Mouse (Mus musculus) mouse trophoblast stem cell (cell line): ENCODE results near the gene Gm20388.

ENCODE experiments used
- in situ Hi-C, 2 experiments: fragments of 300-500 bp; cut with MseI, MboI; formaldehyde crosslinking; loops; 2 replicates in 1 of 2; 3 replicates in 1 of 2; pipeline ENCODE4 v1.15.1; 2025

Gm20388 gene

DNA sequence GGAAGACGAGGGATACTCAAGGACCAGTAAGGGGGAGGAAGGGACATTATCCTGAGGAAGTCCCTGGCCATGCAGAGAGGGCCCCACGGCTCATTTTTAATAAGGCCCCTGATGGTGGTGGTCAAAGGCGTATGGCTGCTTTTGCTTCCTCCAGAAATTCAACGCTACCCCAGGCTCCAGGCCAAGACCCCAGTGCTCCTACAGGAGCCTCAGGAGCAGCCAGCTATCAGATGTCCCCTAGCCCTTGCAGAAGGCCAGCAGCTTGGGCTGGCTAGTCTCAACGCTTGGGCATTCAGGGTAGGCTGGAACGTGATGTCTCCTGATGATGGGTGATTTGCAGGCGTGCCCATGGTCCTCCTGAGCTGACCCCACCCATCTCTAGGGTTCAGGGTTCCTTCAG is 521.8 kb downstream of the Gm20388 start:
- in situ Hi-C loops, result no loop called here

DNA sequence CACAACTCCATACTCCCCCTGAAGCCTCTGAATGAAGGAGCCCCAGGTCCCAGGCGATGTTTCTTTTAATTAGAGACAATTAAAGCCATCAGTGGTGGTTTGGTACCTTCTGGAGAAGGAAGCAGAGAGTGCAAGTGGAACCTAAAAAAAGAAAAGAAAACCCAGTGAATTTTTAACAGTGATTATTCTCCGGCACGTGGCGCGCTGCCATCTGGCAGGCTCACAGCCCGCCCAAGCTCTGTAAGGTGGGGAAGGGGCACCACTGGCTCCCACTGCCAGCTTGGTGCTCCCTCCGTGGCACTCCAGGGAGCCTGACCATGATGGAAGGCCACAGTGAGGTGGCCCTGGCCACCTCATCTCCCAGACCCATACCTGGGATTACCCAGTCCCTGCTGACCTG is 522.5 kb downstream of the Gm20388 start:
- in situ Hi-C loops, result no loop called here

DNA sequence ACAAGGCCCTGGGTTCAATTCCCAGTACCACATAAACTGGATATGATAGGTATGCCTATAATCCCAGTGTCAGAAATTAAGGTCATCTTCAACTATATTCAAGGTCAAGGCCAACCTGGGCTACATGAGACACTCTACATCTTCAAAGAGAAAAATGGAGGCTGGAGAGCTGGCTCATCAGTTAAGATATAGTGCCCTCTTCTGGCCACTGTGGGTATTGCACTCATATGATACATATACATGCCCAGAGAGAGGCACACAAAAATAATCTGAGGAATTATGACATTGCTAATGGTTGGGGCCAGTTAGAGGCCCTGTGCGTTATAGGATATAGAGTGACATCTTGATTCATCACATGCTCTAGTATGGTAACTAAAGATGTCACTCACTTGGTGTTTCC is 523.1 kb downstream of the Gm20388 start:
- in situ Hi-C loops, result no loop called here

DNA sequence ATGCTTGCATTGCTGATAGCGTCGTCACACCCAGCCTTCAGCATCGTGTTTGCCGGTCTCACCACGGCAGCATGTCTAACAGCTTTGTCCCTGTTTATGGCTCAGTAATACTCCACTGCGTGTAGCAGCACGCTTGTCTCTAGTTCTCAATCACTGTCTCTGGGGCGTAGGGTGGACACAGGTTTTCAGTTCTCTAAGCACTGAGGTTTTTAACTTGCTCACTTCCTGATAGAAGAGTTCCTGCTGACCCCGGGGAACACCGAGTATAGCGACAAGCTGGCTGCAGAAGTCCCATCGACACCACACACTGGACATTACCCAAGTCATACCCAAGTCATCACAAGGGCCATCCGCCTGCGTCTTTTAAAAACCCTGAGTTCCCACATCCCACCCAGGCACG is 525.1 kb downstream of the Gm20388 start:
- in situ Hi-C loops, result no loop called here

DNA sequence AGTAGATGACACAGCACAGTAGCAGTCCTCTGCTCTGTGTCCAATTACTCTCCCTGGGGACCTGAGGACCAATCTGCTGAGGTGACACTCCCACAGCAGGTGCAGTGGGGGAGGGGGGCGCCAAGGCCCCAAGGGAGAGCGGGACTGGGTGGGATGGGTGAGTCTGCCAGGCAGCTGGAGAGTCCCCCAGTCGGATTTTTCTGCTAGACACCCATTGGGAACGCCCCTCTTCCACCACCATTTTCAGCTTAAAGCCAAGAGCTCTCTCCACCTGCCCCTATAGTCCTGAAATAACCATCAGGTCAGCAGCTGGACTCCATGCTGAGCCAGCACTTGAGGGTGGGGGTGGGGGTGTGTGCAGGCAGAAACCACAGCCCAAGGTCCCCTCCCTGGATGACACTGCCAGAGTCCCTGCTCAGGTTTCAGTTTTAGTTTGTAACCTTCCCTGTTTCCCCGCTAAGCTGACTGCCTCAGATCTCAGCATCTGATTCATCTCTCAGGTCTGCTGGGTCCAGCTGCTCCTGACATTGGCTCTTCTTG is 525.9 kb downstream of the Gm20388 start:
- in situ Hi-C loops, result no loop called here

DNA sequence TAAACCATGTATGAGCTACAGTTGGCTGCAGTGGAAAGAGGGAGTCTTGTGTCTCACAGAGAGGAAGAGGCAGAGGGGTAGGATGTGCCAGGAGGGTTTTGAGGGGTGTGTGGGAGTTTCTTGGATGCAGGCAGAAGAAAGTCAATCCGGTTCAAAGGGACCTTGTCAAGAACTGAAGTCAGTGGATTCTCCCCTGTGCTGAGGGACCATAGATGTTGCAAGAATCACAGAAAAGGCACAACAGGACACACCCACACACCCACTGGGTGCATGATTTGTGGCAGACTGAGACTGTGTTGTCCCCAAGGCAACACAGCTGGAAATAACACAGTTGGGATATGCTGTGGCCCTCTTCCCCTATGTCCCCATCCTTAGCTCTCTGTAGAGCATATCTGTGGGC is 526.6 kb downstream of the Gm20388 start:
- in situ Hi-C loops, result no loop called here

DNA sequence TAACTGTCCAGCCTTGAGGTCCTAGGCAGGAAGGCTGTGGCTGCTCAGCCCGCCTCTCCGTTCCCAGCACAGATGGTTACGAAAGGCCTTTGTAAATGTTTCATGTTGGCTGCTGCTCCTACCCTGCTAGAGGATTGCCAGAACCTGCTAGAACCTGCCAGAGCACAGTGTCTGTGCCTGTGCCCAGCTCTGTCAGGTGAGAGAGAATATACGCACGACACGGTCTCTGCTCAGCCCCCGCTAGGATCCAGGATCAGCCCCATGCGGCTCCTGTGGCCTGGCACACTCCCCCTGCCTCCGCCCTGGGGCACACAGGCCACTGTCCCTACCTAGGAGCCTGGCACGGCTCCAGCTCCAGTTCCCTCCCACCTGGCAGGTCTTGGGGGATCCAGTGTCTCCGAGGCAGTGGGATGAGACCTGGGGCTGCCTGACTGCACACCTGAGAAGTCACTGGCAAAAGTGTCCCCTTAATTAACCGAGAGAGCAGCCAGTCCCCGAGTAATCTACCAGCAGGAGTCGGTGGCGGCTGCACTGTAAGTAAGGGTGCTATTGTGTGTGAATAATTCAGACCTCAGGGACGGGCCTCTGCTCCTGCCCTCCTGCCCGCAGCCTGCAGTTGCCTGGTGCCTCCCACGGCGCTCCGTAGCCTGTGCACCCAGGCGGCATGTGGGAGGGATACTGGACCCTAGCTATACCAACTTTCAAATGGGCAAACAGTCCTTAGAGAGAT is 527.2 kb downstream of the Gm20388 start:
- in situ Hi-C loops, result no loop called here

DNA sequence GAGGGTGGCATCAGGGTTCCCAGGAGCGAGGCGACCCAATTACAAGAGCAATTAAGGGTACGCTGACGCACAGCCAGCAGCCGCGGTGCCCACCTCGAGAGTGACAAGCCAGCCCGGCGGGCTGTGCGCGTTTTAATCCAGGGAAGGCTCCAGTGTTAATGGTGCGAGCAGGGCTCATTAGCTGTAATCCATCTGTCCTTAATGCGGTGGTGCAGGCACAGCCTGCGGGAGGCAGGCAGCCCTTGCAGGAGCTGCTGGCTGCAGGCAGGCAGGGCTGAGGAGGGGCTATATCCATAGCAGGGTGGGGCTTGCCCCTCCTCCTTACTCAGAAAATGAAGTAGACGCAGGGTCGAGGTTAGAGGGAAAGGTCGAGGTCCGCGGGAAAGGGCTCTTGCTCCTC is 528.7 kb downstream of the Gm20388 start:
- in situ Hi-C loops, result no loop called here

DNA sequence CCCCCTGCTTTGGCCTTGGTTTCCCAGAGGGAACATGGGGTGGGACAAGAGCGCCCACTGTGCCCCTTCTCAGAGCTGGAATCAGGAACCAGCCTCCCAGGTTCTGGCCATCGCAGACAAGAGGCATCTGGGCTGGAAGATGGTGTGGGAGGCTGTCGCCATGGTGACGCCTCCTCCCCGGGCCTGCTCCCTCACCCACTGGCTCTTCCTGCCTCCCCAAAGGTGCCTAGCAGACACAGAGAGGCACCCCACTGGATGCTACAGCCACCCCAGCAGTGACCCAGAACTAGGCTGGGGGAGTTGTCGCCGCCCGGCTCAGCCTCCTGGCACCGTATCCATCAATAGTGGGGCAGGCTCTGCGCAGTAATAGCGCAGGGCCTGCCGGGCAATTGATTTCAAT is 530.1 kb downstream of the Gm20388 start:
- in situ Hi-C loops, result no loop called here

DNA sequence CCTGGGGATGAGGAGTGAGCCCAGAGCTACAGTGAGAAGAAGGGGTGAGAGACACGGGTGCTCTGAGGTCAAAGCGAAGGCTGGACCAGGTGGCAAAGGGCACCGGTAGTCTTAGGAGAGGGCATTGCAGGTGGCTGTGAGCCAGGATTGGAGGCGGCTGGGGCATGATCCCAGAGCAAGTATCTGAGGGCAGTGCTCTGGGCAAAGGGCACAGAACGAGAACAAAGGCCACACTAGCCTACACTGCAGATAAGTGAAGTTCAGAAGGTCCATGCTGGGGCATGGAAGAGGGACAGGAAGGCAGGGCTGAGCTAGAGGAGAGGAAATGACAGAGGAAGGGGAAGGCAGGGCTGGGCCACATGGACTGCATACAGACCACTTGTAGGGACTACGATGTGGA is 531.0 kb downstream of the Gm20388 start:
- in situ Hi-C loops, result no loop called here

DNA sequence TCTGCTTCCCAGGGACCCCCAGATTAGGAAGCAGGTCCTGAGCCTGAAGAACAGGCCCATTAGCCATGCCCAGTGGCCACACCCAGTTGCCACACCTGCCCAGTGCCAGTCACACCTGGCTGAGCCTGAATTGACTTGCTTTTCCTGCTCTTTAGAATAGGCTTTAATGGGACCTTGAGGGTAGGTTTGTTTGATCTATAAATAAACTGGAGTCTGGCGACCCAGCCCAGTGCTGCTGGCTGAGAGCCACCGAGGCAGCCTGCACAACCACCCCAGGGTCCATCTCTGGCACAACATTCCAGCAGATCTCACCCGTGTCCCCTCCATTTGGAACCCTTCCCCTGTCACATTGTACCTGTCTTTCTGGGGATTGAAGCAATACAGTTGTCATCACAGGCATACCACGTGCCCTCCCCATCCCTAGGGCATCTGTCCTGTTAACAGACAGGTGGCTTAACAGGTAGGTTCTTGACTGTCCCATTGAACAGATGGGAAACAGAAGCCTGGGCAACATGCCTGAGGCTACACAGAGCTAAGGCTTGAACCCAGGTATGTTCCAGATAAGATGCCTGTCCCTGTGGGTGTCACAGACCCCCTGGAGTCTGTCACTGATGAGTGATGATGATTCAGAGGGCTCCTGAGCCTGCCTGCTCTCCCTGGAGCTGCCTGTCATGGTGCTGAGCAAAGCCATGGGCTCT is 531.8 kb downstream of the Gm20388 start:
- in situ Hi-C loops, result no loop called here

DNA sequence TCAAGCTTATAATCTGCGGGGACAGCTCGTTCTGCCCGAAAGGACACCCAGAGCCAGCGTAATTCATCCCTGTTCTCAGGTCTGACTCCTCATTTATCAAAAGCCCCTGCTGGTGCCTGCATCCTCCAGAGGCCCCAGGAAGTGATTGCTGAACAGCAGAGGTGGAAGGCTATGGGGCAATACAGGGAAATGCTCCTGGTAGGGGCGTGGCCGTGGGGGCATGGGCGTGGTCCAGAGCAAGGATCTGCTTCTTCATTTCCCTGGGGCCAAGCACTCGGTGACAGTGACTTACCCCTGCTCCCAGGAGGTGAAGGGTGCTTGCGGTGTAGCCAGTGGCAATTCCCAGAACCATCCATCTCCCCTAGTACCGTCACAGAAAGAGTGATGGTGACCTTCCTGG is 534.6 kb downstream of the Gm20388 start:
- in situ Hi-C loops, result no loop called here

DNA sequence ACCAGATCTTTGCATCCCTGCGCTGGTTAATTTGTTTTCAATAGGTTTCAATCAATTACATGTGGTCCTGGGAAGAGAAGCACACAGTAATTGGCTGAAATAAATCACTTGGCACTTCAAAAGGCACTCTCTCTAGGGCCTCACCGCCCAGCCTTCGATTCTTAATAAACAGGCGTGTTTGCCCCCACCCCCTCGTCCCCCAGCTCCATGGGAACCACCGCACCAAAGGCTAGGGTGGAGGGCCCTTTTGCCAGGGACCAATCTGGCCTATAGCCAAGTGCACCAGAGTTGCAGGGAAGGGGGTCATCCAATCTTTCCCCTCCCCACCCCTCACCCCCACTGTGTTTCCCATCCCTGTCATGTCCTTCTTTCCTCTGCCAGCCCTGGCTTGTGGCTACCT is 537.5 kb downstream of the Gm20388 start:
- in situ Hi-C loops, result no loop called here

DNA sequence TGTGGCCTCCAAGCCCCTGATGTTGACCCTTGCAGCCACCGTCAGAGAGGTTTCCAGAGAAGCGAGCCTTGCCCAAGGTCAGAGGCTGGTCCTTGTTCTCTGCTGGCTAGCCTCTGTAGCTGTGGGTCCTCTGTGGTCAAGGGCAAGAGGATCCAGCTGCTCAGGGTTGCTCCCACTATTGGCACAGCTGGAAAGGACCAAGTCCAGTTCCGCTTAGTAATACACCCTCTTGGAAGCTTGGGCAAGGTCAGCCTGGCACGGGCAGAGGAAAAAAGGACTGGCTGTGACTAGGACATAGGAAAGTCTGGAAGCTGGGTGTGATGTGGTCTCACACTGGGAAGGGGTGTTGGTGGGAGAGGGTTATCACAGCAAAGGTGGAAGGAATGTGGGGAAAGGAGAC is 538.5 kb downstream of the Gm20388 start:
- in situ Hi-C loops, result no loop called here

DNA sequence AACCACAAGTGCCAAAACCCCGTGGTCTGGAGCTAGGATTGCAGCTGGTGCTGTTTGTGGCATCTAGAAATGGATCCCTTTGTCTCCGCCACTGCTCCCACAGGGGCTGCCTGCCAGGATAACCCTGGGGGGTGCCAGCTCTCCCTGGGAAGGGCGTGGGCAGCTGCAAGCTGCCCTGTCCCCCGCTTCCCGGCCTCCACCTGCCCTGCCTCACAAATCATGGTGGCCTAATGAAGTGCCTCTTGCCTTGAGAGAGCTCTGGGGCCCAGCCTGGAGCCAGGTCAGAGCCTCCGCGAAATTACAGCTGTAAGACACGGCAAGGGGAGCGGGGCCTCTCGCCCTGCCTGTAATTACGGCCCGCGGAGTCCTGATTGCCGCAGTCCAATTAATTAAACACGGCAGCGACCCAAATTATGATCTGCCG is 539.0 kb downstream of the Gm20388 start:
- in situ Hi-C loops, result no loop called here

DNA sequence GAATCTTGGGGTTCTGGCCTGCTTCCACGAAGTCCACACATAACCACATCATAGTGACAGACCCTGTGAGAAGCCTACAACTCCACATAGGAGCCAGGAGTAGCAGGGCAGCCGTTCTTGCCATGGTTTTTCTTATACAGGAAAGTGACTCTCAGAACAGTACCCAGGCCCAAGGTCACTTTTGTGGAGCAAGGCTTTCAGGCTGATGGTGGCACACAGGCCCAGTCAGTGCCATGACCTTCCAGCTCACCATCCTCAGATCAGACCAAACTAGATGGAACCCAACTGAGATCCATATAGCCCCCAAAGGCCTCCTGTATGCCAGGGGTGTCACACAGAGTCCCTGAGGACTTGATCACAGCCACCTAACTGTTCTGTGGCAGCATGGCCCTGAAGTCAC is 541.5 kb downstream of the Gm20388 start:
- in situ Hi-C loops, result no loop called here

DNA sequence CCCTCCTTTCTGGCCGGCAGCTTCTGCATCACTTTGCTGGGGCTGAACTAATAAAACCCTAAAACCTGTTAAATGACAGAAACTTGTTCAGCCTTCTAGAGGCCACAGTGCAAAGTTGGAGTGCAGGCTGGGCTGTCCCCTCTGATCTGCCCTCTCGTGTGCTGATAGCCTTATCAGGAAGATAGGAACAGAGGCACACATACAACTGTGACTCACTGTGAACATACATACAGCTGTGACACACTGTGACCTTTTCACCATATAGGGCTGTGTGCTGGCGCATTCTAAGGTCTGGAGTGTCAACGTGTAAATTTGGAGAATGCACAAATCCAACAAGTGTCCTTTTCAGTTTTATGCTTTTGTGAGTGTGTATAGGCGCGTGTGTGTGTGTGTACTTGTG is 543.8 kb downstream of the Gm20388 start:
- in situ Hi-C loops, result no loop called here

DNA sequence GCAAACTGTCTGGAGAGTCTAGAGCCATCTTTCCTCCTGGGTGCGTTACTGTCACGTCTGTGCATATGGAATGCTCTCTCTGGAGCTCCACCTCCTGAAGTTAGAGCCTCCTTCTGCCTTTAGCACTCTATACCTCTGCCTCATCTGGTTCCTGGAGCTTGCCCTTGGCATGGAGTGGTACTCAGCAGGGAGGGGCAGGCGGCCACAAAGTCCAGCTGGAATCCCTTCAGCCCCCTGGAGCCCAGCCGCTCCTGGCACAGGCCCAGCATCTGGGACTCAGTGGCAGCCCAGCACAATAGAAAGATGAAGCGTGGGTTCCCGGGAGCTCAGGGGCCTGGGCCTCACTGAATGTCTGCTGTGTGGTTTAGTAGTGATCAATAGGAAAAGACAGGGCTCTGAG is 549.7 kb downstream of the Gm20388 start:
- in situ Hi-C loops, result no loop called here

DNA sequence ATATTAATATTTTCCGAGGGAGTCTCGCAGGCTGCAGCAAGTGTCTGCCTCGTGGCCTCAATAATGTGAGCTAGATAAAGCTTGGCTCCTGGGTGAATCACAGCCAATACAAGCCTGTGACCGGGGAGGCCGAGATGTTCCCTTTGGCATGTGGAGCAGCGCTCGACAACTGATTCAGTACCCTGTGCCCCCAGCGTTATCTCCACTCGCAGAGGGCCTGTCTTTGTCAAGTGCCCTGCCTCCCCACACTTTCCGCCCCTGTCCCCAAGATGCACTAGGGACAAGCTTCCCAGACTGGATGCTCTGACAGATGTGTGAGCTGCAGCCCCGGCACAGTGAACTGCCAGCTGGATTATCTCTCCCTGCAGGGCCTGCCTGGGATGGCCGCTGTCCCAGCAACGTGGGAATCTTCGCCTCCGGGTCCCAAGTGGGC is 551.5 kb downstream of the Gm20388 start:
- in situ Hi-C loops, result no loop called here

DNA sequence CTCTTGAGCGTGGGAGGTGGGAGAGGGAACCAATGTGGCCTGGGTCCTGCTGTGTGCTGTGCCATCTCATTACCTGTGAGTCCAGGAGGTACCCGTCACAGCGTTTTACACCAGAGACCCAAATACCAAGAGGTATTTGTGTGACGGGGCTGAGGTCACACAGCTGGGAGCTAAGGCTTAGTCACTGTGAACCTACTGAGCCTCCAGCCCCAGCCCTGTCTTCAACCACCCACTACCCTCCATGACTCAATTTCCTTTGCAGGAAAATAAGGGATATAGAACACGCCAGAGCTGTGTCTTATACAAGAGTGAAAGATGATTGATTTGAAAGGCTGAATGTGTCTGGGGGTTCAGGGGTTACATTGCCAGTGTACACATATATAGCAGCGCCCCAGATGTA is 552.0 kb downstream of the Gm20388 start:
- in situ Hi-C loops, result no loop called here

DNA sequence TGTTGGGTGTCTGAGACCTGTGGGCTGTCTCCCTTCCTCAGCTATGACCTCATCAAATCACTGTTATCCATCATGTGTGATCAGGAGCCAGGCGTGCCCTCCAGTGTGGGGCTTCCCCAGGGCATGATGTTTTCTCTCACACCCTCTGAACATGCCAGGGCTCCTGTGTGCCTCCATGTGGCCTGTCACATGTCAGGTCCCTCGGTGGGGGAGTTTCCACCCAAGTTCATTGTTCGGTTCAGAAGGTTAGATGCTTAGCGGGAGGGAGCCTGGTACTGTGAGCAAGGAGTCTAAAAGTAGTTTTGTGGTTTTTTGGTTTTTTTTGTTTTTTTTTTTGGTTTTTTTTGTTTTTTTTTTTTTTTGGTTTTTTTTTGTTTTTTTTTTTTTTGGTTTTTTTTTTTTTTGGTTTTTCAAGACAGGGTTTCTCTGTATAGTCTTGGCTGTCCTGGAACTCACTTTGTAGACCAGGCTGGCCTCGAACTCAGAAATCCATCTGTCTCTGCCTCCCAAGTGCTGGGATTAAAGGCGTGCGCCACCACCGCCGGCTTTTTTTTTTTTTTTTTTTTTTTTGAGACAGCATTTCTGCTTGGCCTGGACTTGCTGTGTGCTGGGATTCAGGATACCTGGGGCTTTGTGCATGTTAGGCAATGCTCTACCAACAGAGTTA is 553.4 kb downstream of the Gm20388 start:
- in situ Hi-C loops, result no loop called here

DNA sequence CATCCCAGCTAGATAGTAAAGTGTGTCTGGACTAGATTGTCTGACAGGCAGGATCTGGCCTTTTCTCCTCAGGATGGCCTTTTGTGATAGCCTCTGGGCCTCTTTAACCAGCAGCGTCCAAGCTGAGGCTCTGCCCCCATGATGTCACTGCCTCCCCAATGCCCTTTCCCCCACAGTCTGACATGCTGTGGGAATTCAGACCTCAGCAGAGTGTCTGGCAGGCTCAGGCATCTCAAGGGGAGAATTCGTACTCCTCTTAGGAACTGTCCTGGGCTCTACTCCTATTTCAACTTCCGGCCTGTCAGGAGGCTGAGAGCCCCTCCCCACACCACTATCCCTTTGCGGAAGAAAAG is 553.9 kb downstream of the Gm20388 start:
- in situ Hi-C loops, result no loop called here

DNA sequence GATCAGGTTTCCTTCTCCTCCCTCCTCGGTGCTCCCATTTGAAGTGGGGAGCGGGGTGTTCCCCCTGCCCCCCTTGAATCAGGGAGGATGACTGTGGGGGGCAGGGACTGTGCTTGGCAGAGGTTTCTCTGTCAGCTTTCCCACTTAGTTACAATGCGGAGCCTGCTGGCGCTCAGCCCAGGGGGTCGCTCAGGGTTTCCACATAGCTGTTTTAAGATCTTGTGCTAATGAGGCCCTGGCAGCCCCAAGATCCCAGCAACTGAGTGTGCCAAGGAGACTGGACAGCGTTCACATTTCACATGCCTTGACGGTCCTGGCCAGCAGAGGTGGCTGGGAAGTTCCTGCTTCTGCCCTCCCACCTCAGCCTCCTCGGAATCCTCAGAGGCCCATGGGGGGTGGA is 555.1 kb downstream of the Gm20388 start:
- in situ Hi-C loops, result no loop called here
